Mouse (Mus musculus) lung, postnatal 0 days (tissue): ENCODE data around the gene Lrrc63.

ENCODE experiments used
- CTCF ChIP-seq: IDR thresholded peaks from 2 replicates; pipeline ENCODE4 v1.5.1; 2016; ENCODE audit warnings: antibody characterized with exemption, mild to moderate bottlenecking
- EP300 ChIP-seq: IDR thresholded peaks from 2 replicates; pipeline ENCODE4 v1.6.1; 2016; ENCODE audit warnings: antibody characterized with exemption, mild to moderate bottlenecking, control low read depth

- TF ChIP-seq CTCF, result no peak
- TF ChIP-seq EP300, result no peak
Measured at GRCm38 (mm10) chr14:75164345-75164744, 33.7 kb upstream of the Lrrc63 start.
